Mouse (Mus musculus): Measurements from ENCODE around the gene Ndc1. TPM values are rescaled to one million over a fixed set of nuclear protein-coding genes. Genes with fewer than 3 reads are reported as not detected.
"Not testable (repeated sequence)": the region's sequence is repeated elsewhere in the genome, so short reads cannot be mapped to it uniquely, and the experiment has no call there.

Ndc1 gene
- total RNA-seq, 2 experiments from 2014 or later = 21.3 to 67.1 TPM

- no peak for ATAC-seq (replicated peaks; ENCODE audit: low FRiP score, poor library complexity, severe bottlenecking)
Observed at GRCm38 (mm10) chr4:107362755-107363154, 4.8 kb upstream of the Ndc1 start.

DNA sequence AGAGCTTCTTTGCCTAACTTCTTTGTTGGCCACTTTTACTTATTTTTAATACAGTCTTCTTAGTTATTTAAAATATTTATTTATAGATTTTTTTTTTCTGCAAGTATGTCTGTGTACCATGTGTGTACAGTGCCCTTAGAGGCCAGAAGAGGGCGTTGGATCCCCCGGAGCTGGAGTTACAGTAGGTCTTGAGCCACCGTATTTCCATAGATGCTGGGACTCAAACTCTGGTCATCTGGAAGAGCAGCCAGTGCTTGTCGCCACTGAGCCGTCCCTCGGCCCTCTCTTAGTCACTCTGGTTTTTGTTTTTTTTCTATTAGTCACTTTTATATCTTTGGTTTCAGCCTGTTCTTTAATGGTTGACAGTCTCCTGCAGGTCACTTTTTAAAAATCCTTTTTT, 4.0 kb upstream of the Ndc1 start:
- ATAC-seq (replicated peaks; ENCODE audit: low FRiP score, poor library complexity, severe bottlenecking) = no peak

DNA sequence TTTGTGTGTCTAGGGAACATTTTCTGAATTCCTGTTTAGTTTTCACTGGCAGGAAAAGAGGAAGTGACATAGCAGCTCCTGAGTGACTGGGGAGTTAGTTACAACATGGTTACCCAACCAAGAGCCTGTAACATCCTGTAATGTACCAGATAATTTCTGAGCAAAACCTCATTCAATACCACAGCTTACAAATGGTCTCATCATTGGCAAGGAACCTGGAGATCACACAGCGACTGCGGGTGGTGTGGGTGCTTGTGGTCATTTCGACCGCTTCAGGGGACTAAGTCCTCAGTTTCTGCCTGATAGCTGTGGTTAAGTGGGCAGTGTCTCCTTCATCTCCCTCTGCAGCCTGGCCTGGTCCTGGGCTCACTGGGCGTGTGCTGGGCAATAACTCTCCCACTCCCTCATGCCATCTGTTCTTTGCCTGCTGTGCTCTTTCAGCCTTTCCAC, 3.4 kb upstream of the Ndc1 start:
- ATAC-seq (replicated peaks; ENCODE audit: low FRiP score, poor library complexity, severe bottlenecking) = no peak

GRCm38 (mm10) chr4:107366408-107366807, 1.2 kb upstream of the Ndc1 start:
- not testable (repeated sequence) for ATAC-seq (replicated peaks; ENCODE audit: low FRiP score, poor library complexity, severe bottlenecking)

DNA sequence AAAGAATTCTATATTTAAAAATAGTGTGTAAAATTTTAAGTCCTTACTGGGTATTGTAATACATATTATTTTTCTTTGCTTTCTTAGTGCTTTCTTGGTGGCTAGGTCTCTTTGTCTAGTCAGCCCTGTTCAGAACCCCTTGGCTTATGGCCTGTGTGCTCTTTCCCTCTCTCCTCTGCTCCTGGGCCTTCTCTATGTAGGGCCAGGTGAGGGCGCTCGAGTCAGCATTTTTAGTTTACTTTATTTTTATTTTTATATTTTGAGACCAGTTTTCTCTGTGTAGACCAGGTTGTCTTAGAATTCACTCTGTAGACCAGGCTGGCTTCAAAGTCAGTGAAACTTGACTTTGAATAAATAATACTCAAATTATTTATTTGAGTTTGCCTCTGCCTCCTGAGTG, 4.7 kb downstream of the Ndc1 start:
- ATAC-seq (replicated peaks; ENCODE audit: low FRiP score, poor library complexity, severe bottlenecking) = no peak

- ATAC-seq (replicated peaks; ENCODE audit: low FRiP score, poor library complexity, severe bottlenecking) = no peak
Observed at GRCm38 (mm10) chr4:107374677-107375076, 7.1 kb downstream of the Ndc1 start.

- ATAC-seq (replicated peaks; ENCODE audit: low FRiP score, poor library complexity, severe bottlenecking) = no peak
Observed at GRCm38 (mm10) chr4:107378954-107379353, 11.4 kb downstream of the Ndc1 start.

GRCm38 (mm10) chr4:107380871-107381270, 13.3 kb downstream of the Ndc1 start:
- no peak for ATAC-seq (replicated peaks; ENCODE audit: low FRiP score, poor library complexity, severe bottlenecking)

- ATAC-seq (replicated peaks; ENCODE audit: low FRiP score, poor library complexity, severe bottlenecking) = no peak
Observed at GRCm38 (mm10) chr4:107387038-107387437, 19.5 kb downstream of the Ndc1 start.

DNA sequence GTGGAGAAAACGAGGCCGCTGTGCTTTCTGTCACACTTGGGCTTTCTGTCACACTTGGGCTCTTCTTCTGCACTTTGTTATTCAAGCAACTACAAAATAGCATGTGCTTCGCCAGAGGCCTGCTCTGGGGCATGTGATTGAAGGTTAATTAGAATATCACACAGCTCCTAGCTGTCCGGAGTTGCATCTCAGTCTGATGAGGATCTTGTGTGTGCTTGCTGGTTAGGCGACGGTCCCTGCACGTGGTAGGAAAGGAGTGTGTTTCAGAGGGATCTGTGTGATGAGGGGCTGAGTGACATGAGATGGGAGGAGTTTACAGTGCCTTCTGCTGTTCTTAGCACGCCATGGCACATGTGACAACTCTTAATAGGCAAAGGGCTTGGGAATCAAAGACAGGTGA, 19.9 kb downstream of the Ndc1 start:
- no peak for ATAC-seq (replicated peaks; ENCODE audit: low FRiP score, poor library complexity, severe bottlenecking)

DNA sequence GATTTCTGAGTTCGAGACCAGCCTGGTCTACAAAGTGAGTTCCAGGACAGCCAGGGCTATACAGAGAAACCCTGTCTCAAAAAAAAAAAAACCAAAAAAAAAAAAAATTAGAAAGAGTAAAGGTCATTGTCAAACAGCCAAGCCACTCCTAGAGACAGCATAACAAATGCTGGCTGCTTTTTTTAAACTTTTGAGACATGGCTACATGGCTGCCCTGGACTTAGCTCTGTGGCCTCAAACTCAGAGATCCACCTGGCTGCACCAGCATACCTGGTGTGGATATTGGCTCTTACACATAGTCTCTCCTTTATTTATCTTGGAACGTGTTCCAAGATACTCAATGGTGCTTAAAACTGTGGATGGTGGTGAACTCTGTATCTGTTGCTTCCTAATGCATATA, 20.7 kb downstream of the Ndc1 start:
- ATAC-seq (replicated peaks; ENCODE audit: low FRiP score, poor library complexity, severe bottlenecking) = no peak

- ATAC-seq (replicated peaks; ENCODE audit: low FRiP score, poor library complexity, severe bottlenecking) = no peak
Observed at GRCm38 (mm10) chr4:107389345-107389744, 21.8 kb downstream of the Ndc1 start.

- no peak for ATAC-seq (replicated peaks; ENCODE audit: low FRiP score, poor library complexity, severe bottlenecking)
Observed at GRCm38 (mm10) chr4:107393771-107394170, 26.2 kb downstream of the Ndc1 start.

DNA sequence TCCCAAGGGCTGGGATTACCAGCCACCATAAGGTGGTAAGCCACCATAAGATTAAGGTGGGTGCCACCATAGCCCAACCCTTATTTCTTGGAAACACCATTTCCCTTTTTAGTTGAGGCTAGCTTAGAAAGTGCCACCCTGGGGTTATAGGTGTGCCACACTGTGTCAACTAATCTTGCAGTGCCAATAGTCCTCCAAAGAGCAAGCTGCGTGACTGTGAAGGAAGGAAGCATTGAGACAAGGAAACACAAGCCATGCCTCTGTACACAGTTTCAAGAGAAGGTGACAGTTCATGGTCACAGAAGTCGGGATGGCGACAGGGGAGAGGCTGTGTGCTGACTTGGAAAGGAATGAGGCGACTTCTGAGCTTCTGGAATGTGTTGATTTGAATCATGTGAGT, 52.6 kb downstream of the Ndc1 start:
- no peak for ATAC-seq (replicated peaks; ENCODE audit: low FRiP score, poor library complexity, severe bottlenecking)

DNA sequence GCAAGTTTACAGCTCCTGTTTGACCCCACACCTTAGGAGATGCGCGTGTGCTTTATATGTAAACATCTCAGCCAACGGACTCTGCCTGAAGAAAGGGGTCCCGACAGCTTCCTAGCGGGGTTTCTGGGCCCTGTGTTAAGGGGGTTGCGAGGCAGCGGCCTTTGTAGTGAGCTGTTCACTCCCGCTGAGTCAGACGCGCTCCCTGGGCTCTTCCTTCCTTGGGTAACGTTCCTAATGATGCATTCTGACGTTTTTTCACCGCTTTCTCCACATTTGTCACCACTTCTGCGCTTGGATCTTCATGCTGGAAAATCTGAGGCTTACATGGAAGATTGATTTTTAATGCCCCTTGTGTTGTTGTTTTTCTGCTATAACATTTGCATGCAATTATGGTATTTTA, 54.1 kb downstream of the Ndc1 start:
- ATAC-seq (replicated peaks; ENCODE audit: low FRiP score, poor library complexity, severe bottlenecking) = no peak

GRCm38 (mm10) chr4:107422176-107422575, 54.6 kb downstream of the Ndc1 start:
- ATAC-seq (replicated peaks; ENCODE audit: low FRiP score, poor library complexity, severe bottlenecking) = no peak

GRCm38 (mm10) chr4:107425616-107426015, 58.0 kb downstream of the Ndc1 start:
- ATAC-seq (replicated peaks; ENCODE audit: low FRiP score, poor library complexity, severe bottlenecking) = no peak

GRCm38 (mm10) chr4:107426631-107427030, 59.0 kb downstream of the Ndc1 start:
- ATAC-seq (replicated peaks; ENCODE audit: low FRiP score, poor library complexity, severe bottlenecking) = no peak

DNA sequence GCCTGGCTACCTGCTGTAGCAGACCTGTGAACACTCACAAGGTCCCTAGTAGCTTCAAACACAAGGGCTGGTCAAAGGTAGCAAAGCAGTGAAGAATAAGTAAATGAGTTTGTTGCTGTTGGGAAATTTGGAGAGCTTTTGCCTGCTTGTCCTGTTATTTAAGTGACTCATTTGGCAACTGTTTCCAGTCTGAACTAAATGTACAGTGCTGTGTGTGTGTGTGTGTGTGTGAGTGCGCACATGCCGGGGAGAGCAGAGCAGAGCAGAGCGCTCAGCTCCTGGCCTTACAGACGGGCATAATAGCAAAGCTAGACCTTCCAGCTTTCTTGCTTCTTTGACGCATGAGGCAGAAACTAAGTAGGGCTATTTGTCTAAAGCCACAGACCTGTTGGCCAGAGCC, 65.1 kb downstream of the Ndc1 start:
- no peak for ATAC-seq (replicated peaks; ENCODE audit: low FRiP score, poor library complexity, severe bottlenecking)

DNA sequence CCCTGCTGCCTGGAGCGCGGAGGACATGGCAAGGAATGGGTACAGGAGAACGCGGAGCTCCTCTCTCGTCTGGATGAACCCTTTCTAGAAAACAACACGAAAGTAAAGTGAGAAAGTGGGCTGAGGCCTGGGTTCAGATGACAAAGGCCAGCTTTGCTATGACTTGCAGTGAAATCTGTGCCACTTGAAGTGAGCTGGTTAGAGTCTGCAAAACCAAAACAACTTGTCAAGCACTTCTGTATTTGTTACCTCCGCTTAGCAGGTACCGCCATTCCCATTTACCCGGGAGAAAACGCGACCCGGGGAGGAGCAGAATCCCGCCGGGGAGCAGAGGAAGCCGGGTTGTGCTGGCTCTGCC, 66.4 kb downstream of the Ndc1 start:
- no peak for ATAC-seq (replicated peaks; ENCODE audit: low FRiP score, poor library complexity, severe bottlenecking)

DNA sequence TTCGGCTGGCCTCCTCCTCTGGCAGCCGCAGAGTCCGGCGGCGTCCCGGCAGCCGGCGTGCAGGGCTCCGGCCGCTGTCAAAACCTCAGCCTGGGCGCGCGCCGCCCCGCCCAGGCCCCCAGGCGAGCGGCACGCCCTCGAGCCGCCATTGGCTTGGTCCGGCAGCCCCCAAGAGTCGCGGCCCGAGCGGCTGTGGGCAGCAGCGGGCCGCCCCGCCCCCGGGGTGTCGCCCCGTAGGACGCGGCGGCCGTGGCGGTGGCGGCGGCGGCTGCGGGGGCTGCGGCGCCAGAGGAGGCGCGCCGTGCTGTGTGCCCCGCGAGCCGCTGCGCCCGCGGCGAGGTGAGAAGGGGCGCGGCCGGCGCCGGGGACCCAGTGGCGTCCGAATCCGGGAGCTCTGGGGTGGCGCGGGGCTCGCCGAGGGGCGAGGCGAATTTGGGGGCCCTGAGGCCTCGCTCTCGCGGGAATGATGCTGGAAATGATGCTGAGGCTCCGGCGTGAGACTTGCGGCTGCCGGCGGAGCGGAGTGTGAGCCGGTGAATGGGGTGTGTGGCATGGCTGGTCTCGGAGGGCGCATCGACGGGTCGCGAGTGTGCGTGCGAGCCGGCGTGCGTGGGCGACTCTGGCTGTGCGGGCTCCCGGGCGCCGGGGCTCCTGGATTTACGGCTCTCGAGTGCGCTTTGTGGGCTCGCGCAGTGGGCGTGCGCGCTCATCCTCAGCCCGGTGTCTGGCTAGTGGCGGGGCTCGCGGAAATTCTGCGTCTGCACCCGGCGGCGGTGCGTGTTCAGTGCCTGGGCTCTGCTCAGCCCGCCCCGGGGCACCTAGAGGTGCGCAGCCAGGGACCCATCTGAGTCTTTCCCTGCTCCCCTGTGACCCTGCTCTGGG, 67.0 kb downstream of the Ndc1 start, which contains the start of gene Glis1:
Gene Glis1 (plus strand): TSS at position 236 of the 882 bp plus-strand sequence.
- ATAC-seq (replicated peaks; ENCODE audit: low FRiP score, poor library complexity, severe bottlenecking) = no peak

Measured in erythroid progenitor cell, adult 5-6 weeks (primary cell).